Mouse (Mus musculus) limb, embryonic 15.5 days (tissue): ENCODE results near the gene Ebpl. TPM values are rescaled to one million over a fixed set of nuclear protein-coding genes. Genes with fewer than 3 reads are reported as not detected.

Experiments used
- ATAC-seq: fragments of 200-750 bp; cut with Nextera tagmentation; 2 replicates; pipeline ENCODE4 v1.8.0; 2017; ENCODE audit warnings: low read depth, moderate TSS enrichment; ENCODE audit not compliant: insufficient number of reproducible peaks, low FRiP score, low TSS enrichment
- H3K27ac ChIP-seq: fragments of 300-500 bp; sonication (generic); 2 replicates; pipeline ENCODE4 v1.5.1; 2015; ENCODE audit warnings: moderate library complexity, mild to moderate bottlenecking, inconsistent platforms
- H3K27me3 ChIP-seq: fragments of 300-500 bp; sonication (generic); 2 replicates; pipeline ENCODE4 v1.6.1; 2015; ENCODE audit warnings: inconsistent platforms
- H3K36me3 ChIP-seq: fragments of 300-500 bp; sonication (generic); 2 replicates; pipeline ENCODE4 v1.6.1; 2015; ENCODE audit warnings: inconsistent platforms
- H3K4me1 ChIP-seq: fragments of 300-500 bp; sonication (generic); 2 replicates; pipeline ENCODE4 v1.6.1; 2015; ENCODE audit warnings: inconsistent platforms
- H3K4me2 ChIP-seq: fragments of 300-500 bp; sonication (generic); 2 replicates; pipeline ENCODE4 v1.6.1; 2015; ENCODE audit warnings: mild to moderate bottlenecking, inconsistent platforms
- H3K4me3 ChIP-seq: fragments of 300-500 bp; sonication (generic); 2 replicates; pipeline ENCODE4 v1.5.1; 2015; ENCODE audit warnings: mild to moderate bottlenecking, inconsistent platforms
- H3K9ac ChIP-seq: fragments of 300-500 bp; sonication (generic); 2 replicates; pipeline ENCODE4 v1.6.1; 2015; ENCODE audit warnings: inconsistent platforms
- H3K9me3 ChIP-seq: fragments of 300-500 bp; sonication (generic); 2 replicates; pipeline ENCODE4 v1.6.1; 2016; ENCODE audit warnings: inconsistent platforms
- WGBS: fragments of 180-500 bp; shearing (Covaris S2); methylation state at CpG from one replicate; pipeline ENCODE4 v1.1.7; 2015; 5-methylcytosine and 5-hydroxymethylcytosine counted together
- polyA plus RNA-seq: library from polyadenylated mRNA; unstranded; fragments of >200 nt; fragmentation: Nextera tagmentation; extraction: Ambion mirVana; gene quantifications from 2 replicates; pipeline ENCODE4 v1.2.1, GENCODE M21; 2015

The Ebpl gene
- polyA plus RNA-seq, 1 experiment from 2014 or later = 13.4 TPM

DNA sequence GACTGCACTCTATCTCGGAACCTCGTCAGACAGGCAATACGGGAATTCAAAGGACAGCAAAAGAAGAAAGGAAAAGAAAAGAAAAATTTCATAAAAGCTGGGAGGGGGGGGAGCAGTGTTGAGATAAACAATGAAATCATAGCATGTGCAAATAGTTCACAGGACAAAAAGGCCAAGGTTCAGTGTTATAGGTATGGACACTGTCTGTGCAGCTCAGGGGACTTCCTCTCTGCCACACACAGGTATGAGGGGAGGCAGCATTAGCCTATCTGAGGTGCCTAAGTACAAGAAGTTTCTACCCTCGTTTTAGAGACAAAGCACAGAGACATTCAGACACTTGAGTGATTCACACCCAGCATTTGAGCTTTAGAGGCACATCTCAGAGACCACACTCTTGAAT, 39.0 kb downstream of the Ebpl start:
- Histone ChIP-seq H3K27ac (no peak overlapping the region), H3K4me3 (no peak overlapping the region), H3K4me2 (no peak overlapping the region), H3K27me3 (no peaks in the 10 kb centered on the region), H3K9ac (no peak overlapping the region), H3K9me3 (no peaks in the 10 kb centered on the region), H3K36me3 (no peaks in the 10 kb centered on the region), H3K4me1 (no peaks in the 10 kb centered on the region)
- 76% methylated on average over 4 of the region's 4 CpGs for WGBS
- ATAC-seq = no peak

DNA sequence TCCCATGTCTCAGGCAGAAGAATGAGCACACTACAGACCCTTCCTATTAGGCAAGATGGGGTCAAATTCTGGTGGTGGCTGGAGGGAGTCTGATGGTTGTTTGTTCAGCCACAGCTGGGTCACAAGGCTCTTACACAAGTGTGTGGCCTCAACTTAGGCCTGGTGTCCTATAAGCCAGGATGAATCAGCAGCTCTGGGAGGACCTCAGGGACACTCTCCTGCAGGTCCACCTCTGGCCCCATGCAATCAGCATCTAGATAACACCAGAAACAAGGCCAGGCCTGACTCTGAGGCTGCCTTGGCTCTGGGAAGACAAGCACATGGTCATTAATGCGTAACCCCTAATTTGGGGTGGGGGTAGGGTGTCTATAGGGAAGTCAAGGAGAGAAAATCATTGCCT, 39.5 kb downstream of the Ebpl start:
- ATAC-seq = no peak
- WGBS = 80% methylated on average over 1 of the region's 1 CpGs
- H3K9me3 ChIP-seq = no peaks in the 10 kb centered on the region
- no peak overlapping the region for H3K4me3 ChIP-seq
- H3K27me3 ChIP-seq = no peaks in the 10 kb centered on the region
- H3K4me2 ChIP-seq = no peak overlapping the region
- no peak overlapping the region for H3K27ac ChIP-seq
- H3K36me3 ChIP-seq = no peaks in the 10 kb centered on the region
- H3K9ac ChIP-seq = no peak overlapping the region
- no peaks in the 10 kb centered on the region for H3K4me1 ChIP-seq

DNA sequence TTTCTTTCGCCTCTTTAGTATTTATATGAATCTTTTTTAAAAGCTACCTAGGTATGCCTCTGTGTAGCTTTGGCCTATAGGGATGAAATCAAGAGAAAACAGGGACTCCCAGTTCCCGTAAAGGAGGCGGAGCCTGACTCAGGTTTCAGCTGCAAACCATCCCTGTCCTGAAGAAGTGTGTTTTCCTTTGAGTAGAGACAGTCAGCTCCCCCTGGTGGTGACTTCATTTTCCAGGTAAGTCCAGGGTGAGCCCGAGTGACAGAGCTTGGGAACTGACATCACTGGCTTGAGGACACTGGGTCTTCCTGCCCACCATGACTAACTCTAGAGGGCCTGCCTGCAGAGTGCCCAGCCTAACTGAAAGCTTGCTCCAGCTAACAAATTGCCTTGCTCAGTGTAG, 43.4 kb downstream of the Ebpl start:
- H3K36me3 ChIP-seq = no peaks in the 10 kb centered on the region
- H3K4me2 ChIP-seq = no peak overlapping the region
- no peaks in the 10 kb centered on the region for H3K9me3 ChIP-seq
- no peaks in the 10 kb centered on the region for H3K27me3 ChIP-seq
- WGBS = 35% methylated on average over 4 of the region's 4 CpGs
- H3K4me1 ChIP-seq = no peaks in the 10 kb centered on the region
- ATAC-seq = no peak
- no peak overlapping the region for H3K9ac ChIP-seq
- no peak overlapping the region for H3K27ac ChIP-seq
- no peak overlapping the region for H3K4me3 ChIP-seq

DNA sequence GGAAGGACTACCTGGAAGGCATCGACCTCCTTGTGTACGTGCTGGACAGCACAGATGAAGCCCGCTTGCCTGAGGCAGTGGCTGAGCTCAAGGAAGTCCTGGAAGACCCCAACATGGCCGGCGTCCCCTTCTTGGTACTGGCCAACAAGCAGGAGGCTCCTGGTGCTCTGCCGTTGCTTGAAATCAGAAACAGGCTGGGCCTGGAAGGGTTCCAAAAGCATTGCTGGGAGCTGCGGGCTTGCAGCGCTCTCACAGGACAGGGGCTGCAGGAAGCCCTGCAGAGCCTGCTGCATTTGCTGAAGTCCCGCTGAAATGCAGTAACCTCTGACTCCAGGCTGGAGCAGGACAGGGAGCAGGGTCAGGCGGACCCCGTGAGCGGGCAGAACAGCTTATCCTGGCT, 49.3 kb downstream of the Ebpl start:
- Histone ChIP-seq H3K4me2 (0 out of 2 replicates have a peak overlapping the region, but pooled peaks have one; percentile 2), H3K36me3 (no peaks in the 10 kb centered on the region), H3K4me1 (peaks cover 13% of the 10 kb centered on the region), H3K9me3 (no peaks in the 10 kb centered on the region), H3K4me3 (no peak overlapping the region), H3K27ac (no peak overlapping the region), H3K27me3 (no peaks in the 10 kb centered on the region), H3K9ac (no peak overlapping the region)
- WGBS = 49% methylated on average over 12 of the region's 12 CpGs
- ATAC-seq = no peak

DNA sequence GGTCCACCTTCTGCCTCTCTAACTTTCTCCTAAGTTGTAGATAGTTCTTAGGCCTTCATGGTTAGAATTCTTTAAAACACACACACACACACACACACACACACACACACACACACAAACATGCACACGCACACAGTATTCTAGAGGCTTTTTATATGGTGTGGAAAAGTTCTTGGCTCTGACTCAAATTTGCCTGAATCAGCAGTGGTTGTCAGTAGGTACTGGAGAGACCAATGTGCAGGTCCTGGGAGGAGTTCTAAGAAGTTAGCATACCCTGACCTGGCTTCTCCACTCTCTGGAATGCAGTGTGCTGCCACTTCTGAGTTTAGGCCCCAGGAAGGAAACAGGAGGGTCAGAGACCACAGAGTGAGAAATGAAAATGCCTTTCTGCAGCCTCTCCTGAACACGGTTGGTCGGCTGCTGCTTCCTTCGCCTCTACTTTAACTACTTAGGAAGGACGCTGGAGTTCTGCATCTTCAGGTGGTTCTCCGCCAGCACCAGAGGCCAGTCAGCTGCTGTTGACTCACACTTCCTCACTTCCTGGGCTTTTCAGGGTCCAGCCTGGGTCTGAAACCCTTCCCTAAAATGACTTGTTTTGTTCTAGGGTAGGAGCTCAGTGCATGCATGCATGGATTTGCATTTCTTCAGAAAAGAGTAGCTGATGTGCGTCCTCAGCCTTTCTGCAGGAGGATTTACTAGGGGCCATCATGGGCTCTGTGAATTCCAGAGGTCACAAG, 50.0 kb downstream of the Ebpl start:
- Histone ChIP-seq H3K4me3 (no peak overlapping the region), H3K27me3 (no peaks in the 10 kb centered on the region), H3K36me3 (no peaks in the 10 kb centered on the region), H3K9ac (no peak overlapping the region), H3K9me3 (no peaks in the 10 kb centered on the region), H3K27ac (peak overlapping the region; percentile 14; the same call in 1 of the 2 replicates), H3K4me1 (peaks cover 13% of the 10 kb centered on the region), H3K4me2 (no peak overlapping the region)
- WGBS = 37% methylated on average over 7 of the region's 7 CpGs
- no peak for ATAC-seq

DNA sequence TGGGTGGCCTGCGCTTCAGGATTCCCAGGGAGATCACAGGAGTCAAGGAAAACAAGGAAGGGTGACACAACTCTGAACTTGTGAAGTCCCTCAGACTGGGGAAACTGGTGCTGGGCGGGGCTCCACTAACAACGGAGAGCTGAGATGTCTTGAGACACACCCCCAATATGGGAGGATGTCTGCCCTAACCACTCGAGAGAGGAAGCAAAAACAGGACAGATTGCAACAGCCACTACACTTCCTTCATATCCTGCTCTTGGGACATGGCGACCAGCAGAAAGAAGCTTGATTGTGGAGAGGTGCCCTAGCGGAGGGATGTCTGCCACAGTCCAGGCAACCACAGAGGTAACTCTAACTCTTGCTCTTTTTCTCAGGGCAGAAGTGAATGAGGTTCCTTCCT, 50.6 kb downstream of the Ebpl start, which contains the start of gene Arl11:
Gene Arl11, plus strand, starts transcription at position 161 of the 400 bp plus-strand sequence.
- 64% methylated on average over 6 of the region's 6 CpGs for WGBS
- Histone ChIP-seq H3K4me3 (no peak within 1 kb of the TSS), H3K4me1 (peaks cover 13% of the 10 kb centered on the region), H3K27ac (peak within 1 kb of the TSS; percentile 14; the same call in 1 of the 2 replicates), H3K27me3 (no peaks in the 10 kb centered on the region), H3K9ac (no peak within 1 kb of the TSS), H3K9me3 (no peaks in the 10 kb centered on the region), H3K4me2 (no peak within 1 kb of the TSS), H3K36me3 (no peaks in the 10 kb centered on the region)
- no peak for ATAC-seq

DNA sequence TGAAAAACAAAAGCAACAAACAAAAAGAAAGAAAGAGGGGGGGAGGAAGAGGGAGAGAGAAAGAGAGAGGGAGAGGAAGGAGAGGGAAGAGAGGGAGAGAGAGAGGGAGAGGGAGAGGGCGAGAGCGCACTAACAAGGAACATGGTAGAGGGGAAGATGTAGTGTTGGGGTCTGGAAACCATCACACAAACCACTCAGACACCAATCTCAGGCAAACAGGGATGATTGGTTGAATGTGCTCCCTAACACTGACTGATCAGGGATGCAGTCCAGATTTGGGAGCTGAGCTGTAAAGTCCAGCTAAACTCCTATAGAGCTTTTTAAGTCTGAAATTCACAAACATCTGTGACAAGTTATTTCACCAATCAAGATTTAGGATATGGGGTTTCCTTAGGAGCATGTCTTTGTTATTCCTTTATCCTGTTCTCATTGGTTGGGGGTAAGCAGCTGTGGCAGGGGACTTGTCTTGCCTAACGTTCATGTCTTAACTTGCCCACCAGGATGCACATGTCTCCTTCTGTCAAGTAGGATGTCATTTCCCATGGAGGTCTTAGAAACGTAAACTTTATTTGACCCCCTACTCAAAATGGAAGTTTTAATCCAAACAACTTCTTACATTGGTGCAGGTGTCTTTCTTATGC, 56.1 kb downstream of the Ebpl start:
- Histone ChIP-seq H3K9me3 (no peaks in the 10 kb centered on the region), H3K9ac (no peak overlapping the region), H3K27ac (no peak overlapping the region), H3K4me1 (no peaks in the 10 kb centered on the region; the same call in 1 of the 2 replicates), H3K27me3 (no peaks in the 10 kb centered on the region), H3K4me3 (no peak overlapping the region), H3K4me2 (no peak overlapping the region), H3K36me3 (no peaks in the 10 kb centered on the region)
- WGBS = 58% methylated on average over 4 of the region's 4 CpGs
- no peak for ATAC-seq

DNA sequence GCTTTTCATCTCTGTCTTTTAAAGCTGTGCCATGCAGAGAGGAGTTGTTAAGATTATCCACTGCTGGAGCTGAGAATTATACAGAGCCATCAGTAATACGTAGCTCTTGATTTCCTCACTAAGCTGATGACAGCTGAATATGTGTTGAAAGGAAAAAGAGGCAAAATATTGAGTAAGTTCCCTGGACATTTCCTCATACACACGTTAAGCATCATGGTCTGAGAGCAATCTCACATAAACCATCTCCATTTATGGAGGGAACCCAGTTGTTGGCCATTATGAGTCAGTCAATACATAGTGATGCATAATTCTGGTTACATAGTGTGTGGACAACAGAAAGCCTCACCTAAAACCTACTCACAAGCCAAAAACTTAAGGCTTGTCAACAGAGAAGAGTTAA, 57.8 kb downstream of the Ebpl start:
- H3K27me3 ChIP-seq = no peaks in the 10 kb centered on the region
- H3K36me3 ChIP-seq = no peaks in the 10 kb centered on the region
- no peak overlapping the region for H3K4me2 ChIP-seq
- no peaks in the 10 kb centered on the region; the same call in 1 of the 2 replicates for H3K4me1 ChIP-seq
- no peak overlapping the region for H3K9ac ChIP-seq
- 70% methylated on average over 2 of the region's 2 CpGs for WGBS
- ATAC-seq = no peak
- no peak overlapping the region for H3K27ac ChIP-seq
- H3K4me3 ChIP-seq = no peak overlapping the region
- H3K9me3 ChIP-seq = no peaks in the 10 kb centered on the region

DNA sequence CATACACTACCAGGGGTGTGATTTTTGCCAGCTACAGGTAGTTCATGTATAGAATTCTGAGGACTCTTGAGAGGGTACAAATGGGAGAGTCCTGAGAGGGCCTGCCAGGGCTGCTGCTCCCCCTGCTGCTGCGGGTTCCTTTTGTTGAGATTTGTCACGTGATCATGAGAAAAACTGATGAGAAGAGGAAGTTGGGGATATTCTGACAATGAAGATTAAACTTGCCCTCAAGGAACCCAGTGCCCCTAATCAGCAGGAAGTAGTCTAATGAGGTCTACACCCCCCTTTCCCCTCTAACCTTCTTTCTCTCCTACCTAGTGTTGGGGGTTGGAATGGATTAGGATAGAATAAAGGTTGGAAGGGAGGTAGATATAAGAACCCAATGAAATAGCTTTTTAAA, 58.9 kb downstream of the Ebpl start:
- Histone ChIP-seq H3K27me3 (no peaks in the 10 kb centered on the region), H3K27ac (no peak overlapping the region), H3K9me3 (no peaks in the 10 kb centered on the region), H3K4me1 (no peaks in the 10 kb centered on the region; the same call in 1 of the 2 replicates), H3K36me3 (no peaks in the 10 kb centered on the region), H3K9ac (no peak overlapping the region), H3K4me2 (no peak overlapping the region), H3K4me3 (no peak overlapping the region)
- WGBS = 47% methylated on average over 2 of the region's 2 CpGs
- ATAC-seq = no peak

DNA sequence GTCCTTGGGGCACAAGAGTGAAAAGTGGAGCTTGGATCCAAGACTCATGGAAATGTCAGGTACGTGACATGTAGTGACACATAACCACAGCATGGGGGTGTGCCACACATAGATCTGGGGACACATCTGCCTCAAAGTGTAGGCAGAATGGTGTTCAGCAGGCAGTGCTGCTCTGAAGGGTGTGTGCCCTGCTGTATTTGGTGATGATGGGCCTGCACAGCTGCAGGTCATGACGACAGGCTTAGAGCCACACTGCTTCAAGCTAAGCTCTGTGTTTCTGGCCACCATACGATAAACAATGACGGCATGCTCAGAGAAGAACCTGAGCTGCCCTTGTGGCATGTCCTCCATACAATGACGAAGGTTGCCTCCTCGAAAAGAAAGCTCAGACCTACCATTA, 60.4 kb downstream of the Ebpl start:
- H3K4me3 ChIP-seq = no peak overlapping the region
- no peaks in the 10 kb centered on the region; the same call in 1 of the 2 replicates for H3K4me1 ChIP-seq
- H3K27me3 ChIP-seq = no peaks in the 10 kb centered on the region
- ATAC-seq = no peak
- no peaks in the 10 kb centered on the region for H3K36me3 ChIP-seq
- H3K27ac ChIP-seq = no peak overlapping the region
- WGBS = 82% methylated on average over 6 of the region's 6 CpGs
- H3K9me3 ChIP-seq = no peaks in the 10 kb centered on the region
- H3K4me2 ChIP-seq = no peak overlapping the region
- H3K9ac ChIP-seq = no peak overlapping the region

DNA sequence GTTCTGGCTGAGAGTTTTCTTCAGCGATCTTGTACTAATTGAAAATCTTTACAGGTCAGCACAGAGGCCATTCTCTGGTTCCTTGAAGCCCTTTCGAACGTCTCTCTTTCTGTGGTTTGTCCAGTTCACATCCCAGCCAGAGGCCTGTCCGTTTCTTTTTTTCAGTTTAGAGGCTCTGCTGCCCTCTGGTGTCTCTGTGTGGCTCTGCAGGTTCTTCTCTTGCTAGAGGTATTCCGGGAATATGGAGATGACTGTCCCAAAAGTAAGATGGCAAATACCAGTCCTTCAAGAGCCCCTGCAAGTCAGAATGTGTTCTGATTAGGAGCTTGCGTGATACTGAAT, 65.5 kb downstream of the Ebpl start:
- Histone ChIP-seq H3K4me2 (no peak overlapping the region), H3K36me3 (no peaks in the 10 kb centered on the region), H3K9ac (no peak overlapping the region), H3K27me3 (no peaks in the 10 kb centered on the region), H3K4me1 (0 out of 2 replicates have a peak, but pooled peaks cover 4% of the 10 kb centered on the region), H3K4me3 (peak overlapping the region; percentile 15), H3K27ac (no peak overlapping the region), H3K9me3 (no peaks in the 10 kb centered on the region)
- ATAC-seq = no peak
- WGBS = 19% methylated on average over 6 of the region's 6 CpGs

DNA sequence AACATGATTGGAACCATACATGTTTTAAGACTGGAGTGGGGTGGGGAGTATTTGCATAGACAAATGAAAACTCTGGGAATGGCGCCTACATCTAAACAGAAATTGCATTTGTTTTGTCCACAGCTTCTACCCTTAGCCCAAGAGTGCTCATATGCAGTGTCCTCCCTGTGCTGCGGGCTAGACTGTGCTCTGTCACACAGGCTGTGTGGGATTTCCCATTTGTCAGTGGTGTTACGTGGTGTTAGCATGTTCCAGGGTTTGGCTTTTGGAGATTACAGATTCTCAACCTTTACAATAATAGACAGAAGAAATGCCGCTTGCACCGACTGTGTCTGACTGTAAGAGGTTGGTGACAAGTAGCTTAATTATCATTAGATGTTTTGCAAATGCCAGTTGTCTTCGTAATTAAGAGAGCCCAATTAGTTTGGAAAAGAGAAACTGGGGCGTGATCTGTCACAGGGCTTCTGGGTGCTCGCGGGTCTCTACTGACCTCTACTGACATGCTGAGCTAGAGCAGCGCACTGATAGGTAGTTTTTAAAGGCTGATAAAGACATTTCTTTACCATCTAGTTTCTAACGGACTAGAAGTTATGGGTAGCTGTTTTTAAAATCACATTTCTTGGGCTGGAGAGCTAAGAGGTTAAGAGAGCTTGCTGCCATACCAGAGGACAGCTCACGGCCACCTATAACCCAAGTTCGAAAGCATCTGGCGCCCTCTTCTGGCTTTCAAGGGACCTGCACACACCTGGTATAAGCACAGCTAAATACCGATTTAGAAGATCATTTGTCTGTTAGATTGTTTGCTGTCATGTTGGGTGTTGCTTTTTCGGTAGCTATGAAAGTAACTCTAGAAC, 66.1 kb downstream of the Ebpl start:
- no peak overlapping the region for H3K4me2 ChIP-seq
- peak overlapping the region; percentile 15 for H3K4me3 ChIP-seq
- no peak overlapping the region for H3K9ac ChIP-seq
- no peaks in the 10 kb centered on the region for H3K27me3 ChIP-seq
- H3K27ac ChIP-seq = no peak overlapping the region
- H3K36me3 ChIP-seq = no peaks in the 10 kb centered on the region
- H3K4me1 ChIP-seq = 0 out of 2 replicates have a peak, but pooled peaks cover 4% of the 10 kb centered on the region
- H3K9me3 ChIP-seq = no peaks in the 10 kb centered on the region
- 48% methylated on average over 16 of the region's 16 CpGs for WGBS
- ATAC-seq = no peak
